Mouse (Mus musculus) kidney, postnatal 0 days (tissue): ENCODE measurements around the gene Mx1. TPM values are rescaled to one million over a fixed set of nuclear protein-coding genes. Genes with fewer than 3 reads are reported as not detected.

Experiments used
- ATAC-seq: fragments of 200-750 bp; cut with Nextera tagmentation; replicated peaks from 2 replicates; pipeline ENCODE4 v1.8.0; 2017; ENCODE audit warnings: low read depth, moderate number of reproducible peaks, moderate TSS enrichment, moderate library complexity; ENCODE audit not compliant: low FRiP score
- DNase-seq: peaks from one replicate; pipeline ENCODE4 v3.0.0-alpha.2; 2016; ENCODE audit warnings: low spot score
- H3K27ac ChIP-seq: fragments of 300-500 bp; sonication (generic); 2 replicates; pipeline ENCODE4 v1.5.1; 2014; ENCODE audit warnings: mild to moderate bottlenecking
- H3K27me3 ChIP-seq: fragments of 300-500 bp; sonication (generic); 2 replicates; pipeline ENCODE4 v1.6.1; 2014; ENCODE audit warnings: low read length, mixed read lengths; ENCODE audit not compliant: insufficient read depth
- H3K36me3 ChIP-seq: fragments of 300-500 bp; sonication (generic); 2 replicates; pipeline ENCODE4 v1.6.1; 2014; ENCODE audit warnings: low read length, mixed read lengths; ENCODE audit not compliant: insufficient read depth
- H3K4me1 ChIP-seq: fragments of 300-500 bp; sonication (generic); replicated peaks from 2 replicates; pipeline ENCODE4 v1.6.1; 2014; ENCODE audit warnings: antibody characterized with exemption, low read length, mixed read lengths; ENCODE audit not compliant: insufficient read depth
- H3K4me2 ChIP-seq: fragments of 300-500 bp; sonication (generic); 2 replicates; pipeline ENCODE4 v1.6.1; 2014; ENCODE audit warnings: mild to moderate bottlenecking, low read length, moderate library complexity, mixed read lengths
- H3K4me3 ChIP-seq: fragments of 300-500 bp; sonication (generic); replicated peaks from 2 replicates; pipeline ENCODE4 v1.5.1; 2014; ENCODE audit warnings: low read depth, low read length
- H3K9ac ChIP-seq: fragments of 300-500 bp; sonication (generic); 2 replicates; pipeline ENCODE4 v1.6.1; 2014; ENCODE audit warnings: low read depth, low read length
- H3K9me3 ChIP-seq: fragments of 300-500 bp; sonication (generic); replicated peaks from 2 replicates; pipeline ENCODE4 v1.6.1; 2016; ENCODE audit warnings: low read length, inconsistent platforms, mixed read lengths
- CTCF ChIP-seq: IDR thresholded peaks from 2 replicates; pipeline ENCODE4 v1.5.1; 2016; ENCODE audit warnings: antibody characterized with exemption, low read depth, mild to moderate bottlenecking, moderate library complexity
- WGBS: fragments of 180-500 bp; shearing (Covaris S2); extraction: QIAGEN DNeasy Blood & Tissue Kit; methylation state at CpG from one replicate; pipeline ENCODE4 v1.1.7; 2014; 5-methylcytosine and 5-hydroxymethylcytosine counted together
- polyA plus RNA-seq: library from polyadenylated mRNA; unstranded; fragments of >200 nt; fragmentation: Nextera tagmentation; extraction: Ambion mirVana; gene quantifications from 2 replicates; pipeline ENCODE4 v1.2.1, GENCODE M21; 2015

The Mx1 gene
- polyA plus RNA-seq, 1 experiment from 2014 or later, result 0.11 TPM

DNA sequence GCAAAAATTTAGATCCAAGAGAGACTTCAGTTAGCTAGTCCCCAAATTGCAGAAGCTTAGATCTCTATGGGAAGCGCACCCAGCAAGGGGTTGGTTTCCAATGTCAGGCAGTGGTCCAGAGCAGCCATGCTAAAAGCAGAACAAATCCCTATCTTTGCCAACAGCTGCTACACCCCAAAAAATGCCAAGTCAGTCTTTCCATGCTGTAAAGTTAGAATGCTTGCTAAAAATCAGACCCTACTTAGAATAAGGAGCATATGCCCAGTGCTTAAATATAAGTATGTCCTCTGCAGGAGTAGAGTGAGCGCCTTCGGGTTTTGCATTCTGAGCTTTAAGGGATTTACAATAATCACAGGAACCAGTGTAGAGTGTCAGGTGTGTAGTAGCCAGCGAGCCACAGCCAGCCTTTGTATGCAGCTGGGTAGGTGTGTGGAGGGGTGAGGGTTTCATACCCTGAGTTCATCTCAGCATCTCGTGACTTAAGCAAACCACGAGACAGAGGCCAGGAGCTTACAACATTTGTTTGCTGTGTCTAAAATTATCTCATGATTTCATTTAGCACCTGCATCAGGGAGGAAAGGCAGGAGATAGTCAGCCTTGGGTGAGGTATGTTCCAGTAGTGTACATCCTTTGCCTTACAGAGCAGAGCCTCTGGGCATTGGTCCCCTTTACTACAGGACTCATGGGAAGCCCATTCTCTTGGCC, 43.8 kb downstream of the Mx1 start:
- ATAC-seq, result no peak
- H3K4me3 ChIP-seq, result no peak overlapping the region
- H3K4me1 ChIP-seq, result no peaks in the 10 kb centered on the region
- H3K27ac ChIP-seq, result no peak overlapping the region
- no peak for TF ChIP-seq CTCF
- H3K36me3 ChIP-seq, result no peaks in the 10 kb centered on the region
- WGBS, result 85% methylated on average over 6 of the region's 6 CpGs
- no peak overlapping the region for H3K4me2 ChIP-seq
- DNase-seq, result no peak
- no peak overlapping the region for H3K9ac ChIP-seq
- H3K9me3 ChIP-seq, result no peaks in the 10 kb centered on the region
- no peaks in the 10 kb centered on the region for H3K27me3 ChIP-seq

DNA sequence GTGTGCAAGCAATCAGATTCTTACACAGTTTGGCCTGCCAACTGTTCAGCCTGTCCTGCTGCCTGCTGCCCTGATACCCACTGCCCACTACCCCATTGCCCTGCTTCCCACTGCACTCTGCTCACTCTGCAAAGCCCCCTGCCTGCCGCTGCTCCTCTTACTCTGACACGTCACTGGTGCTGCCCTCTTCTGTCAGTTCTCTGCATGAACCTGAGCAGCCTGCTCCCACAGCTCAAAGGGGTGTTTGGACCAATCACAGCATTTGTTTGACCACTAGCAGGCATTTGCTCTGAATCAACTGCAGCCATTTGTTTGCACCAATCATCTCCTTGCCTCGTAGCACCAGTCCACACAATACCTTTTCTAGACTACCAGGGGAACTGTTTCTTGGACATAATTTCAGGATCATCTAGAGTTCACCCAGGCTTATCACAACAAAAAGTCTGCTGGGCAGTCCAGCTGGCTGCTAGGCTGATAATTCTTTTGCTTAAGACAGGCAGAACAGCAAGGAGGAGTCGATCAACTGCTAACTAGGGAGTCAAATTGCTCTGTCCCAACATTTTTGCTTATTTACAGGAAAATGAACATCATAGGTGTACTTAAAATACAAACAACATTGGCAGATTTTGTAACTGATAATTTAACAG, 44.7 kb downstream of the Mx1 start:
- DNase-seq (peak; percentile 85), ATAC-seq (peak; percentile 90)
- peak; percentile 82 for TF ChIP-seq CTCF
- no peaks in the 10 kb centered on the region for H3K27me3 ChIP-seq
- H3K9me3 ChIP-seq, result no peaks in the 10 kb centered on the region
- no peaks in the 10 kb centered on the region for H3K4me1 ChIP-seq
- no peak overlapping the region for H3K4me2 ChIP-seq
- no peak overlapping the region for H3K9ac ChIP-seq
- H3K27ac ChIP-seq, result no peak overlapping the region
- no peaks in the 10 kb centered on the region for H3K36me3 ChIP-seq
- 10% methylated on average over 4 of the region's 4 CpGs for WGBS
- H3K4me3 ChIP-seq, result no peak overlapping the region

DNA sequence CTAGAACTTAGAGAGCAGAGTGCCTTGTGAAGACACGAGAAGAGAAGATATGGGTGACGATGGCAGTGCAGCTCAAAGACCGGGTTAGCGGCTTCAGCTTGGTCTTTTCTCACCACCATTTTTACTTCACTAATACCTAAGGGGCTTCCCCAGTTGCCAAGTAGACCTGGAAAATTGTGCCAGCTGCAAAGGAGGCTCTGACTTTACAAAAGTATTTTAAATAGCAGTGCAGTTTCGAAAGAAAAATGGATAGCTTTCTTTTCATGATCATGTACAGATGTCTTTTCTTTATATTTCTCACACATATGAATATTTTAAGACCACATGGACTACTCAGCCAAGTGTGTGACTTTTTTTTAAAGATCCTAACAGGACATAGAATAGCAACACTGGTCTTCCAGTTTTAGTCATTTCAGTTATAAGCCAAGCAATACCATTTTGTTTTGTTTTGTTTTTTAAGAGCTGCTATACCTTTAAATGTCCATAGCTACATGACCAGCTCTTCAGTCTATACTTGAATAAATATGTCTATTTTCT, 57.2 kb downstream of the Mx1 start:
- ATAC-seq, result no peak
- 94% methylated on average over 5 of the region's 5 CpGs for WGBS
- H3K4me3 ChIP-seq, result no peak overlapping the region

DNA sequence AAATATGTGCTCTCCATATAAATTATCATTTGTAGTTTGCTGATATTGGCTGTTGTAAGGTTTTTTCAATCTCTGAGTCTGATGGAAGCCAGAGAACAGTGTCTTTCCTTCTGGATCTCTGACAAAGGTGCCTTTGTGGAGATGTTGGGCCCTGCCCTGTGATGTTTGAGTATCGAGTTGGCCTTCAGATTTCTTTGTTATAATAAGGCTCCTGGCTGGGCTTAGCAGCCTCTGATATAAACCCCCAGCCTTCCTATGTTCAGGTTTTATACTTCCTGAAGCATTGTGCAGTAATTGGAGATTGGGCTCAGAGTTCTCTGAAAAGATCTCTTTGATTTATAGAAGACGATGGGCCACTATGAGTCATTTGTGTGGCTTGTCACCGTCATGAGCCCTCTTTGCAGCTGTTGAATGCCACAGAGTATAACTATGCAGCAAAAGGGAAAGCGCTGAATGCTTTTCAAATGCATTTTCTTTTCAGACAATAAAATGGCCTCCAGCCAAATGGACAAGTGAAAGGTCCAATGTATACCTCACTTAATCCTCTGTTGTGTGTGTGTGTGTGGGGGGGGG, 60.4 kb downstream of the Mx1 start:
- TF ChIP-seq CTCF, result no peak
- Histone ChIP-seq H3K4me3 (no peak overlapping the region), H3K27ac (no peak overlapping the region), H3K9ac (no peak overlapping the region), H3K9me3 (no peaks in the 10 kb centered on the region), H3K36me3 (no peaks in the 10 kb centered on the region), H3K4me1 (no peaks in the 10 kb centered on the region), H3K27me3 (no peaks in the 10 kb centered on the region), H3K4me2 (no peak overlapping the region)
- WGBS, result 64% methylated on average over 4 of the region's 4 CpGs
- DNase-seq (no peak), ATAC-seq (no peak)

More for the DNA sequence above, 57.2 kb downstream of the Mx1 start:
- H3K4me2 ChIP-seq, result no peak overlapping the region
- no peak for DNase-seq
- no peaks in the 10 kb centered on the region for H3K27me3 ChIP-seq
- no peak overlapping the region for H3K9ac ChIP-seq
- H3K4me1 ChIP-seq, result no peaks in the 10 kb centered on the region
- H3K9me3 ChIP-seq, result no peaks in the 10 kb centered on the region
- no peak for TF ChIP-seq CTCF
- no peaks in the 10 kb centered on the region for H3K36me3 ChIP-seq
- H3K27ac ChIP-seq, result no peak overlapping the region

DNA sequence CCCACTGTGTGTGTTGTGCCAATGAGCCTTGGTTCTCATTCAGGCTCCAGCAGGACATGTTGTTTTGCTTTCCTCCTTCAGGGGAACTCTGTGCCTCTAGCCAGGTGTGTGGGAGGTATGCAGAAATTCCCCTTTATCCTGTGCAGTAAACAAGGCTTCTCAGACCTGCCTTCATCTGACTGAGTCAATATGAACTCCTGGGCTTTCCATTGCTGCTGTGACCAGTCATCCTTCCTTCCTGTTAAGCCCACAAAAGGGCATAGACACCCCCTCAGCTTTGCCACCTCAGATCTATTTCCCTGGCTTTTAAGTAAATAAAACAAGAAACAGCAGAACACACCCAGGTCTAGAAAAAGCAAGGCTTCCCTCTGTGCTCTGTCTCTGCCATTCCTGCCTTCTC, 61.0 kb downstream of the Mx1 start:
- Histone ChIP-seq H3K36me3 (no peaks in the 10 kb centered on the region), H3K4me2 (no peak overlapping the region), H3K9ac (no peak overlapping the region), H3K27me3 (no peaks in the 10 kb centered on the region), H3K4me1 (no peaks in the 10 kb centered on the region), H3K4me3 (no peak overlapping the region), H3K27ac (no peak overlapping the region), H3K9me3 (no peaks in the 10 kb centered on the region)
- no peak for TF ChIP-seq CTCF
- DNase-seq (peak; percentile 1), ATAC-seq (no peak)

DNA sequence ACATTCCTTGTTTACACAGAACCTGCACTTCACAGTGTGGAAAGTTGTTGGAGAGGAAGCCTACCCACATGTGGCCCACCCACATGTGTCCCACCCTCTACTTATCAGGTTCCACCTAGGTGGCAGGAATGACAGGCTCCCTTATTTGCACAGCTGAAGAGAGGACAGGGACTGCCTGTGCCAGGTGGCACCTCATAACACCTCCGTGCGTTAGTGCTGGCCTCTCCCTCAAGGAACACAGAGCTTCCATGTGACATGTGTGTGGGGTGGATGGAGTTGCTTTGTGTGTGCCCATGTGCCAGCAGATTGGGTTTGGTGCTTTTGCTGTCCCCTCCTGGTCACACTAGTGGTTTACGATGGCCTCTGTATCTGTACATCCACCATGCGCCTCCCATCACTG, 62.7 kb downstream of the Mx1 start:
- Histone ChIP-seq H3K9ac (no peak overlapping the region), H3K4me3 (no peak overlapping the region), H3K27ac (no peak overlapping the region), H3K4me1 (no peaks in the 10 kb centered on the region), H3K36me3 (no peaks in the 10 kb centered on the region), H3K27me3 (no peaks in the 10 kb centered on the region), H3K4me2 (no peak overlapping the region), H3K9me3 (no peaks in the 10 kb centered on the region)
- 93% methylated on average over 4 of the region's 4 CpGs for WGBS
- no peak for DNase-seq
- no peak for ATAC-seq
- no peak for TF ChIP-seq CTCF
